Mouse (Mus musculus): ENCODE measurements around the gene Zfp2. TPM values are rescaled to one million over a fixed set of nuclear protein-coding genes. Genes with fewer than 3 reads are reported as not detected.

Zfp2 gene
- polyA plus RNA-seq, 1 experiment from 2014 or later = 33.6 TPM

GRCm38 (mm10) chr11:50887390-50888128 lies 28.4 kb downstream of the Zfp2 start, which contains the start of gene Zfp454:
Gene Zfp454 (minus strand): TSS chr11:50887651.
- Histone ChIP-seq H3K27ac (ENCODE audit: low read depth, low read length) (no peak within 1 kb of the TSS), H3K9ac (ENCODE audit: low read length) (peak within 1 kb of the TSS; percentile 73), H3K4me3 (ENCODE audit: low read depth, low read length) (peak within 1 kb of the TSS; percentile 39), H3K4me2 (ENCODE audit: low read depth, low read length, severe bottlenecking) (peak within 1 kb of the TSS; percentile 59), H3K36me3 (ENCODE audit: control insufficient read depth, insufficient read depth, low read length) (no peaks in the 10 kb centered on the region; the same call in 1 of the 2 replicates), H3K4me1 (replicated peaks; ENCODE audit: control insufficient read depth, insufficient read depth, low read length) (0 out of 2 replicates have a peak, but pooled peaks cover 2% of the 10 kb centered on the region), H3K9me3 (ENCODE audit: control insufficient read depth, low read length) (no peaks in the 10 kb centered on the region; the same call in 1 of the 2 replicates), H3K27me3 (ENCODE audit: control insufficient read depth, insufficient read depth, low read length) (no peaks in the 10 kb centered on the region)
- DNase-seq (ENCODE audit: low spot score) (peak; percentile 93), ATAC-seq (replicated peaks; ENCODE audit: low FRiP score) (peak; percentile 95)
- WGBS = 6% methylated on average over 26 of the region's 26 CpGs

GRCm38 (mm10) chr11:50886933-50887293 lies 29.1 kb downstream of the Zfp2 start:
- WGBS = 31% methylated on average over 10 of the region's 10 CpGs

GRCm38 (mm10) chr11:50886231-50886932 lies 29.6 kb downstream of the Zfp2 start:
- H3K36me3 ChIP-seq (ENCODE audit: control insufficient read depth, insufficient read depth, low read length) = no peaks in the 10 kb centered on the region; the same call in 1 of the 2 replicates
- peak overlapping the region; percentile 39 for H3K4me3 ChIP-seq (ENCODE audit: low read depth, low read length)
- no peak overlapping the region for H3K27ac ChIP-seq (ENCODE audit: low read depth, low read length)
- H3K9ac ChIP-seq (ENCODE audit: low read length) = peak overlapping the region; percentile 73
- WGBS = 44% methylated on average over 8 of the region's 8 CpGs
- H3K27me3 ChIP-seq (ENCODE audit: control insufficient read depth, insufficient read depth, low read length) = no peaks in the 10 kb centered on the region
- 0 out of 2 replicates have a peak, but pooled peaks cover 2% of the 10 kb centered on the region for H3K4me1 ChIP-seq (replicated peaks; ENCODE audit: control insufficient read depth, insufficient read depth, low read length)
- no peaks in the 10 kb centered on the region for H3K9me3 ChIP-seq (ENCODE audit: control insufficient read depth, low read length)
- no peak for ATAC-seq (replicated peaks; ENCODE audit: low FRiP score)
- no peak for DNase-seq (ENCODE audit: low spot score)
- peak overlapping the region; percentile 59 for H3K4me2 ChIP-seq (ENCODE audit: low read depth, low read length, severe bottlenecking)

More at GRCm38 (mm10) chr11:50886933-50887293, 29.1 kb downstream of the Zfp2 start:
- ATAC-seq (replicated peaks; ENCODE audit: low FRiP score) (peak; percentile 43; the same call in 1 of the 2 replicates), DNase-seq (ENCODE audit: low spot score) (no peak)
- Histone ChIP-seq H3K9ac (ENCODE audit: low read length) (peak overlapping the region; percentile 73), H3K4me1 (replicated peaks; ENCODE audit: control insufficient read depth, insufficient read depth, low read length) (0 out of 2 replicates have a peak, but pooled peaks cover 2% of the 10 kb centered on the region), H3K27me3 (ENCODE audit: control insufficient read depth, insufficient read depth, low read length) (no peaks in the 10 kb centered on the region), H3K27ac (ENCODE audit: low read depth, low read length) (no peak overlapping the region), H3K36me3 (ENCODE audit: control insufficient read depth, insufficient read depth, low read length) (no peaks in the 10 kb centered on the region; the same call in 1 of the 2 replicates), H3K4me2 (ENCODE audit: low read depth, low read length, severe bottlenecking) (peak overlapping the region; percentile 59), H3K9me3 (ENCODE audit: control insufficient read depth, low read length) (no peaks in the 10 kb centered on the region; the same call in 1 of the 2 replicates), H3K4me3 (ENCODE audit: low read depth, low read length) (peak overlapping the region; percentile 39)

- H3K4me1 ChIP-seq (replicated peaks; ENCODE audit: control insufficient read depth, insufficient read depth, low read length) = 0 out of 2 replicates have a peak, but pooled peaks cover 2% of the 10 kb centered on the region
- no peak overlapping the region for H3K4me2 ChIP-seq (ENCODE audit: low read depth, low read length, severe bottlenecking)
- WGBS = 90% methylated on average over 3 of the region's 3 CpGs
- no peak overlapping the region for H3K9ac ChIP-seq (ENCODE audit: low read length)
- no peak overlapping the region for H3K4me3 ChIP-seq (ENCODE audit: low read depth, low read length)
- no peak overlapping the region for H3K27ac ChIP-seq (ENCODE audit: low read depth, low read length)
- no peaks in the 10 kb centered on the region for H3K27me3 ChIP-seq (ENCODE audit: control insufficient read depth, insufficient read depth, low read length)
- peaks cover 3% of the 10 kb centered on the region; the same call in 1 of the 2 replicates for H3K36me3 ChIP-seq (ENCODE audit: control insufficient read depth, insufficient read depth, low read length)
- DNase-seq (ENCODE audit: low spot score) (no peak), ATAC-seq (replicated peaks; ENCODE audit: low FRiP score) (no peak)
- no peaks in the 10 kb centered on the region for H3K9me3 ChIP-seq (ENCODE audit: control insufficient read depth, low read length)
Measured at GRCm38 (mm10) chr11:50883756-50884155, 32.2 kb downstream of the Zfp2 start.

GRCm38 (mm10) chr11:50878641-50879040 lies 37.3 kb downstream of the Zfp2 start:
- no peak overlapping the region for H3K4me3 ChIP-seq (ENCODE audit: low read depth, low read length)
- H3K4me2 ChIP-seq (ENCODE audit: low read depth, low read length, severe bottlenecking) = no peak overlapping the region
- H3K4me1 ChIP-seq (replicated peaks; ENCODE audit: control insufficient read depth, insufficient read depth, low read length) = no peaks in the 10 kb centered on the region
- peaks cover 9% of the 10 kb centered on the region; the same call in 1 of the 2 replicates for H3K9me3 ChIP-seq (ENCODE audit: control insufficient read depth, low read length)
- ATAC-seq (replicated peaks; ENCODE audit: low FRiP score) = no peak
- H3K36me3 ChIP-seq (ENCODE audit: control insufficient read depth, insufficient read depth, low read length) = peaks cover 27% of the 10 kb centered on the region
- H3K27me3 ChIP-seq (ENCODE audit: control insufficient read depth, insufficient read depth, low read length) = no peaks in the 10 kb centered on the region
- no peak overlapping the region for H3K27ac ChIP-seq (ENCODE audit: low read depth, low read length)
- H3K9ac ChIP-seq (ENCODE audit: low read length) = no peak overlapping the region
- WGBS = 95% methylated on average over 3 of the region's 3 CpGs
- no peak for DNase-seq (ENCODE audit: low spot score)

- Histone ChIP-seq H3K9me3 (ENCODE audit: control insufficient read depth, low read length) (no peaks in the 10 kb centered on the region), H3K27ac (ENCODE audit: low read depth, low read length) (no peak overlapping the region), H3K27me3 (ENCODE audit: control insufficient read depth, insufficient read depth, low read length) (peaks cover 48% of the 10 kb centered on the region), H3K9ac (ENCODE audit: low read length) (0 out of 2 replicates have a peak overlapping the region, but pooled peaks have one; percentile 32), H3K36me3 (ENCODE audit: control insufficient read depth, insufficient read depth, low read length) (no peaks in the 10 kb centered on the region), H3K4me2 (ENCODE audit: low read depth, low read length, severe bottlenecking) (peak overlapping the region; percentile 75), H3K4me3 (ENCODE audit: low read depth, low read length) (peak overlapping the region; percentile 36), H3K4me1 (replicated peaks; ENCODE audit: control insufficient read depth, insufficient read depth, low read length) (peaks cover 9% of the 10 kb centered on the region)
- peak; percentile 63 for DNase-seq (ENCODE audit: low spot score)
- ATAC-seq (replicated peaks; ENCODE audit: low FRiP score) = no peak
- WGBS = 0% methylated on average over 60 of the region's 72 CpGs
Measured at GRCm38 (mm10) chr11:50850989-50851601, 64.9 kb downstream of the Zfp2 start.

- Histone ChIP-seq H3K4me3 (ENCODE audit: low read depth, low read length) (peak within 1 kb of the TSS; percentile 36), H3K9me3 (ENCODE audit: control insufficient read depth, low read length) (no peaks in the 10 kb centered on the region), H3K4me2 (ENCODE audit: low read depth, low read length, severe bottlenecking) (peak within 1 kb of the TSS; percentile 75), H3K36me3 (ENCODE audit: control insufficient read depth, insufficient read depth, low read length) (no peaks in the 10 kb centered on the region), H3K27me3 (ENCODE audit: control insufficient read depth, insufficient read depth, low read length) (peaks cover 48% of the 10 kb centered on the region), H3K4me1 (replicated peaks; ENCODE audit: control insufficient read depth, insufficient read depth, low read length) (peaks cover 9% of the 10 kb centered on the region), H3K27ac (ENCODE audit: low read depth, low read length) (no peak within 1 kb of the TSS), H3K9ac (ENCODE audit: low read length) (0 out of 2 replicates have a peak within 1 kb of the TSS, but pooled peaks have one; percentile 32)
- DNase-seq (ENCODE audit: low spot score) (no peak), ATAC-seq (replicated peaks; ENCODE audit: low FRiP score) (no peak)
- 3% methylated on average over 11 of the region's 11 CpGs for WGBS
Measured at GRCm38 (mm10) chr11:50850177-50850735, 65.7 kb downstream of the Zfp2 start, which contains the start of gene Grm6. Gene Grm6 (plus strand): TSS chr11:50850685.

- 11% methylated on average over 10 of the region's 10 CpGs for WGBS
- Histone ChIP-seq H3K27ac (ENCODE audit: low read depth, low read length) (no peak overlapping the region), H3K36me3 (ENCODE audit: control insufficient read depth, insufficient read depth, low read length) (no peaks in the 10 kb centered on the region), H3K4me2 (ENCODE audit: low read depth, low read length, severe bottlenecking) (no peak overlapping the region), H3K9me3 (ENCODE audit: control insufficient read depth, low read length) (no peaks in the 10 kb centered on the region), H3K27me3 (ENCODE audit: control insufficient read depth, insufficient read depth, low read length) (peaks cover 48% of the 10 kb centered on the region), H3K4me3 (ENCODE audit: low read depth, low read length) (no peak overlapping the region), H3K9ac (ENCODE audit: low read length) (no peak overlapping the region), H3K4me1 (replicated peaks; ENCODE audit: control insufficient read depth, insufficient read depth, low read length) (peaks cover 9% of the 10 kb centered on the region)
- no peak for ATAC-seq (replicated peaks; ENCODE audit: low FRiP score)
- peak; percentile 29 for DNase-seq (ENCODE audit: low spot score)
Measured at GRCm38 (mm10) chr11:50849310-50849709, 66.7 kb downstream of the Zfp2 start.
